Mouse (Mus musculus) megakaryocyte, embryonic 14.5 days (primary cell): Measurements from ENCODE around the gene Fndc10.
"Not testable (repeated sequence)": the region's sequence is repeated elsewhere in the genome, so short reads cannot be mapped to it uniquely, and the experiment has no call there.

Source experiments
- FLI1 ChIP-seq: IDR thresholded peaks from 2 replicates; pipeline ENCODE4 v1.6.1; 2012; ENCODE audit warnings: low read length, inconsistent platforms, mixed read lengths
- GATA1 ChIP-seq: IDR thresholded peaks from 3 replicates; pipeline ENCODE4 v1.6.1; 2012; ENCODE audit warnings: mixed read lengths, low read length, inconsistent platforms, borderline replicate concordance

DNA sequence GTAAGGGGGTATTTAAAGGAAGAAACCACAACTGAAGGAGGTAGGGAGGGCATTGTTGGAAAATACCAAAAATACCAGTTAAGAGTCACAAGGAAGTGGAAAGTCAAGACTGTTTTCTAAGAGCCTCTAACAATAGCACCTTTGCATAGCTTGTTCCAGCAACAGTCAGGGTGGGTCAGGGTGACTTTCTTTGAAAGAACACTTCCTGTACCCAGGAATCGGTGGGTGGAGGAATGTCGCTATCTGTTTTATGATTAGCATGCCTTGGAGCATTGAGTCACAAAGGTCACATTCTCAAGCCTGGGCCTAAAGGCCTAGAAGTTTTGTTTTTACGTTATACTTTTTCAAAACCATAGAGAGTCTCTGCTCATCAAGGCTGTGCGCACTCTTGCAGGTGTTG is 6.4 kb upstream of the Fndc10 start:
- TF ChIP-seq GATA1, FLI1: not testable (repeated sequence)
